Mouse (Mus musculus) R1 (cell line): ENCODE data around the gene BC003965.
"Not testable (repeated sequence)": the region's sequence is repeated elsewhere in the genome, so short reads cannot be mapped to it uniquely, and the experiment has no call there.

Source experiments
- DNase-seq: peaks from one replicate; pipeline ENCODE4 v3.0.0-alpha.2; 2018; ENCODE audit warnings: low read depth, low spot score

BC003965 gene

GRCm38 (mm10) chr17:25219492-25220295, 35.3 kb downstream of the BC003965 start:
- DNase-seq, result no peak

- no peak for DNase-seq
Observed at GRCm38 (mm10) chr17:25220746-25221145, 36.4 kb downstream of the BC003965 start.

- peak; percentile 85 for DNase-seq
Observed at GRCm38 (mm10) chr17:25221821-25222503, 37.6 kb downstream of the BC003965 start.

- peak; percentile 38 for DNase-seq
Observed at GRCm38 (mm10) chr17:25222504-25222940, 38.2 kb downstream of the BC003965 start.

- DNase-seq, result no peak
Observed at GRCm38 (mm10) chr17:25222951-25223601, 38.7 kb downstream of the BC003965 start.

GRCm38 (mm10) chr17:25224586-25225222, 40.4 kb downstream of the BC003965 start:
- DNase-seq, result no peak

GRCm38 (mm10) chr17:25225659-25226058, 41.3 kb downstream of the BC003965 start:
- no peak for DNase-seq

GRCm38 (mm10) chr17:25227991-25228390, 43.6 kb downstream of the BC003965 start:
- DNase-seq, result no peak

- DNase-seq, result not testable (repeated sequence)
Observed at GRCm38 (mm10) chr17:25230014-25230655, 45.8 kb downstream of the BC003965 start.

GRCm38 (mm10) chr17:25230700-25231099, 46.3 kb downstream of the BC003965 start:
- DNase-seq, result no peak

GRCm38 (mm10) chr17:25231621-25232020, 47.3 kb downstream of the BC003965 start:
- DNase-seq, result not testable (repeated sequence)

- no peak for DNase-seq
Observed at GRCm38 (mm10) chr17:25235635-25236034, 51.3 kb downstream of the BC003965 start.
